Mouse (Mus musculus) heart, postnatal 4 days (tissue): Measurements from ENCODE around the gene Dhx9. TPM values are rescaled to one million over a fixed set of nuclear protein-coding genes. Genes with fewer than 3 reads are reported as not detected.
"Not testable (repeated sequence)": the region's sequence is repeated elsewhere in the genome, so short reads cannot be mapped to it uniquely, and the experiment has no call there.

Experiments used
- DNase-seq: peaks from one replicate; pipeline ENCODE4 v3.0.0; 2021
- total RNA-seq, 2 experiments: library from RNA; stranded (reverse); gene quantifications; 2 replicates each; pipeline ENCODE4 v1.2.3; 2021

The Dhx9 gene
- total RNA-seq, result 100 to 1,000 TPM; 115 to 117 TPM

DNA sequence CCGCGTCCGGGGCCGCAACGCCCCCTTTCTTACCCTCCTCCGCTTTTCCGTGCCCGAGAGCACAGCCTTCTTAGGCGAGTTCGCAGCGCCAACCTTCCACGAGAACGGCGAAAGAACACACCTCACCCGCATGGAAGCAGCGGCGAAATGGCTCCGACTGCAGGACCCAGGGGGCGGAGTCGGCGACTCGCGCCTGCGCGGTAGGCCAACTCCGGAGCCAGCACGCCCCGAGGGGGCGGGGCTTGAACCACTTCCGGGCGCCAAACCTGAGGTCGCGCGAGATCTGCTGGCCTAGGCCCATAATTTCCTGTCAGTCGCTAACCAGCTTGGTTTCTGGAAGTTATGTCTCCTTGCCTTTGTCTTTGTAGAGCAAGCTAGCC, at the start of gene Dhx9:
Gene Dhx9, minus strand, starts transcription at position 161 of the 380 bp plus-strand sequence.
- DNase-seq, result peak; percentile 100

GRCm38 (mm10) chr1:153535611-153536010, 48.2 kb upstream of the Dhx9 start:
- DNase-seq, result no peak

DNA sequence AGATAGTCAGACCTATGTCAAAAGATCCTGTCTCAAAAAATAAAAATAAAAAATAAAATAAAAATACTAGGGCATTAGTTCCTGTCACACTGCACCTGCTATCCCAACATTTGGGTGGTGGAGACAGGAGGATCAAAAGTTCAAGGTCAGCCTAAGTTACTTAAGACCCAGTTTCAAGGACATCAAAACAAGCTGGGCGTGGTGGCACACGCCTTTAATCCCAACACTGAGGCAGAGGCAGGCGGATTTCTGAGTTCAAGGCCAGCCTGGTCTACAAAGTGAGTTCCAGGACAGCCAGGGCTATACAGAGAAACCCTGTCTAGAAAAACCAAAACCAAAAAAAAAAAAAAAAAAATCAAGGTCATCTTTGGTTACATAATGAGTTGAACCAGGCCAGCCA, 45.4 kb upstream of the Dhx9 start:
- not testable (repeated sequence) for DNase-seq

GRCm38 (mm10) chr1:153532234-153532841, 44.9 kb upstream of the Dhx9 start:
- DNase-seq, result peak; percentile 27

- no peak for DNase-seq
These were observed 44.3 kb upstream of the Dhx9 start for GRCm38 (mm10) chr1:153531677-153532233.

- no peak for DNase-seq
These were observed 34.7 kb upstream of the Dhx9 start for GRCm38 (mm10) chr1:153522116-153522515.

- no peak for DNase-seq
These were observed 27.9 kb upstream of the Dhx9 start for GRCm38 (mm10) chr1:153515368-153515767.

DNA sequence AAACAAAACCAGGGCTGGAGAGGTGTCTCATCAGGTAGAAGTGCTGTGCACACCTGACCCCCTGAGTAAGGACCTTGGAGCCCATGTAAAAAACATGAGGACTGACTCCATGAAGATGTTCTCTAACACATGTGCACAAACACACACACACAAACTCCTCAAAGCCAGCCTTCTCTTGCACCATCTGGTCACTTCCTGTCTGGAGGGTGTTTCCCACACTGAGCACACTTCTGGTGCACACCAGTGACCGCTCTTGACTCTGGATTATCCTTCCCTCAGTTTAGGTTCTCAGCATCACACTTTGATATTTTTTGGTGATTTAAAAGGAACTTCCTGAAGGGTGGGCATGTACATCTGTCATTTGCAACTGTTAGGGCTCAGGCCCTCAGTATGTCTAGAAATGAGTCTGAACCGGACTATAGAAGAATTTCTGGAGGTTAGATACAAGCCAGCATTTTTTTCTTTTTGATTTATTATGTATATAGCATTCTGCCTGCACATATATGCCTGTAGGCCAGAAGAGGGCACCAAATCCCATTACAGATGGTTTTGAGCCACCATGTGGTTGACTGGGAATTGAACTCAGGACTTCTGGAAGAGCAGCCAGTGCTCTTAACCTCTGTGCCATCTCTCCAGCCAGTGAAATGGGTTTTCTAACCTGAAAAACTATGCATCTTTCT, 23.0 kb upstream of the Dhx9 start:
- DNase-seq, result no peak

GRCm38 (mm10) chr1:153509569-153509968, 22.1 kb upstream of the Dhx9 start:
- DNase-seq, result not testable (repeated sequence)

GRCm38 (mm10) chr1:153509012-153509411, 21.6 kb upstream of the Dhx9 start:
- no peak for DNase-seq

GRCm38 (mm10) chr1:153506266-153506665, 18.8 kb upstream of the Dhx9 start:
- DNase-seq, result peak; percentile 33

- DNase-seq, result peak; percentile 23
These were observed 14.3 kb upstream of the Dhx9 start for GRCm38 (mm10) chr1:153501644-153502321.

DNA sequence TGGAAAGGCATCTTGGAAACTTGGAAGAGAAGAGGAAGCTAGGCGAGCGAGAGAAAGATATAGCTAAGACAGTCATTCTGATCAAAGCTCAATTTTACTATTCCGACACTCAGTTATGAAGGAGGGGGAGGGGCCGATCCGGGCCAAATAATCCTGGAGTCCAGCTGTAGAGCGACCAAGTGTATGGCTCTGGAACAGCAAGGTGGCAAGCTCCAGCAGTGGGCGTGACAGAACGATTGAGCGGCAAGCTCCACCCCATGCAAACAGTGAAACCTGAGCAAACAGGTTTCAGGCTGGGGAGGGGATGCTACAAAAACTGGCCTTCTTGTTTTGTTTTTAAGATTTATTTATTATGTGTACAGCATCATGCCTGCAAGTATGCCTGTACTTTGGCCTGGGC, 12.6 kb upstream of the Dhx9 start:
- no peak for DNase-seq

- no peak for DNase-seq
These were observed 8.6 kb upstream of the Dhx9 start for GRCm38 (mm10) chr1:153496030-153496429.

DNA sequence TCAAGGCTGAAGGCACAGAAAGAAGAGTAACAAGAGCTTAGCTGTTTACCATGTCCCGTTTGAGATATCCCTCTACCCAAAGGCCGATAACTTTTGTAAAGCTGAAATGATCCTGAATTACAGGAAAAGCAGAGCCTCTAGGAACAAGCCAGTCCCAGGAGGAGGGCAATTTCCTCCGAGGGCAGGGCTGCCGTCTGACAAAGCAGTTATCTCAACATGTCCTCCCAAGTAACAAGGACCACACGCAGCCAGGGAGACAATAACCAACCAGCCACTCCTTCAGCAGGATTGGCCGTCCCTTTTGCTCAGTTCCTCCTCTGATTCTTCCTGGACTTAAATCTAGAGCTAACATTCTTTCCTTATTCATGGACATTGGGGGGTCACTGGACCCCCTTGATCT, 6.5 kb upstream of the Dhx9 start:
- no peak for DNase-seq

GRCm38 (mm10) chr1:153493338-153493737, 5.9 kb upstream of the Dhx9 start:
- no peak for DNase-seq

GRCm38 (mm10) chr1:153491822-153492221, 4.4 kb upstream of the Dhx9 start:
- no peak for DNase-seq

GRCm38 (mm10) chr1:153491345-153491744, 3.9 kb upstream of the Dhx9 start:
- DNase-seq, result no peak

DNA sequence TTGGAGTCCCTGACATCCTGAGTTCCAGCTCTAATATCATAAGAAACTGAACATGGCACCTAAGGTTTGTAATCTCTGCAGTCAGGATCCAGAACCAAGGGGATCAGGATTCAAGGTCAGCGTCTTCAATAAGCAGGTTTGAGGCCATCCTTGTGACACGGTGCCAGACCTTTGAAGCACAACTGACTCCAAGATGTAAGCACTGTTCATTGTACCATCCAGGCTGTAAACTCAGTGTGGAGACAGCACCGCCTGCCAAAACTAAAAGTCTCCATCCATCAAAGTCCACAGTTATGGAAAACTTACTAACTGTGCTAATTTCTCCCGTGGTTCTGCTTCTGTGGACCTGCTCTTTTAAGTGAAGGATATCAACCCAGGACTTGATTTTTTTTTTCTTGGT, 2.5 kb upstream of the Dhx9 start:
- DNase-seq, result no peak

DNA sequence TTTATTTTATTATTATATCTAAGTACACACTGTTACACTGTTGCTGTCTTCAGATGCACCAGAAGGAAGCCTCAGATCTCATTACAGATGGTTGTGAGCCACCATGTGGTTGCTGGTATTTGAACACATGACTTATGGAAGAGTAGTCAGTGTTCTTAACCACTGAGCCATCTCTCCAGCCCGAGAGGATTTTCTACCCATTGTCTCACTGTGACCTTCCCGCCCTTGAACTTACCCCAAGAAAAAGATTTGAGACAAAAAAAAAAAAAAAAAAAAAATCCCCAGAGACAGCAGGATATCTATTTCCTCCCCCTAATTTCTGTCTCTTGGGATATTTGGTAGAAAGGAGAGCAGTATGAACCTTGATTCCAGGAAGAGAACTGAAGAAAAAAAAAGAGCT, 2.1 kb upstream of the Dhx9 start:
- DNase-seq, result no peak

GRCm38 (mm10) chr1:153489132-153489531, 1.7 kb upstream of the Dhx9 start:
- peak; percentile 19 for DNase-seq

- DNase-seq, result peak; percentile 54
These were observed 527 bp downstream of the Dhx9 start for GRCm38 (mm10) chr1:153486767-153487499.

- not testable (repeated sequence) for DNase-seq
These were observed 1.3 kb downstream of the Dhx9 start for GRCm38 (mm10) chr1:153486120-153486519.
